Mouse (Mus musculus) ES-Bruce4 (cell line): ENCODE measurements at regions not wholly inside any gene's neighbourhood (a gene's known extent, or its start where the extent isn't known, plus 50 kb on each side); places are given as distances from the start of the nearest gene placed in this dataset.

ENCODE experiments used
- CTCF ChIP-seq: IDR thresholded peaks from one replicate; pipeline ENCODE4 v1.8.1; 2011; ENCODE audit warnings: low read depth, low read length
- POLR2A ChIP-seq: IDR thresholded peaks from one replicate; pipeline ENCODE4 v1.8.1; 2011; ENCODE audit warnings: low read length; ENCODE audit not compliant: insufficient read depth

DNA sequence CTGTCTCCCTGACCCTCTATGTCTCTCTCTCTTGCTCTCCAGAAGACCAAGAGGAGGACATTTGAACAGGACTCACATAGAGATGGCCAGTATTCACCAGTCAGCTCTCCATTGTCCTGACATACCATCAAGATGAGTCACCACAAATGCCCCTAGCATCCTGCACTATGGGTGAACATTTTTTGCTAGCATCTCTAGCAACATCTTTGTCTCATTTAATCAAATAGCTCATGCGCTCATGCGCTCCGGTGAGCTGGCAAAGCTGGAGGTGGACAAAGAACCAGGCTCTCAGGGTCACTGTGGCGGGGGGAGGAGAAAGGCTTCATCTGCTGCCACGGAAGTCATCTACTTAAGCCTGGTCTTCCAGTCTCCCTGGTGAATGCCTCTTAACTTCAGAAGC, 62.0 kb upstream of the Fzd10 start:
- TF ChIP-seq CTCF (no peak), POLR2A (no peak)
